Mouse (Mus musculus) embryonic facial prominence, embryonic 11.5 days (tissue): Measurements from ENCODE around the gene Tet2. TPM values are rescaled to one million over a fixed set of nuclear protein-coding genes. Genes with fewer than 3 reads are reported as not detected.
A peak's percentile ranks its signal among the peaks of the same experiment; 100 is the strongest.

ENCODE experiments used
- ATAC-seq: fragments of 200-750 bp; cut with Nextera tagmentation; replicated peaks from 2 replicates; pipeline ENCODE4 v1.8.0; 2017; ENCODE audit warnings: low read depth; ENCODE audit not compliant: insufficient number of reproducible peaks, low FRiP score, low TSS enrichment
- DNase-seq: peaks from one replicate; pipeline ENCODE4 v3.0.0-alpha.2; 2015; ENCODE audit warnings: low spot score
- H3K27ac ChIP-seq: fragments of 300-500 bp; sonication (generic); replicated peaks from 2 replicates; pipeline ENCODE4 v1.5.1; 2014; ENCODE audit warnings: mild to moderate bottlenecking, low read depth, low read length, control low read depth
- H3K27me3 ChIP-seq: fragments of 300-500 bp; sonication (generic); 2 replicates; pipeline ENCODE4 v1.6.1; 2014; ENCODE audit warnings: mild to moderate bottlenecking, low read length, moderate library complexity, mixed read lengths; ENCODE audit not compliant: control insufficient read depth, insufficient read depth
- H3K36me3 ChIP-seq: fragments of 300-500 bp; sonication (generic); replicated peaks from 2 replicates; pipeline ENCODE4 v1.6.1; 2014; ENCODE audit warnings: low read depth, mild to moderate bottlenecking, low read length, moderate library complexity, mixed read lengths; ENCODE audit not compliant: control insufficient read depth, insufficient read depth
- H3K4me1 ChIP-seq: fragments of 300-500 bp; sonication (generic); 2 replicates; pipeline ENCODE4 v1.6.1; 2014; ENCODE audit warnings: low read length, mixed read lengths; ENCODE audit not compliant: control insufficient read depth, insufficient read depth
- H3K4me2 ChIP-seq: fragments of 300-500 bp; sonication (generic); 2 replicates; pipeline ENCODE4 v1.6.1; 2014; ENCODE audit warnings: low read depth, mild to moderate bottlenecking, control low read depth, low read length, moderate library complexity
- H3K4me3 ChIP-seq: fragments of 300-500 bp; sonication (generic); 2 replicates; pipeline ENCODE4 v1.5.1; 2014; ENCODE audit warnings: low read depth, low read length, control low read depth
- H3K9ac ChIP-seq: fragments of 300-500 bp; sonication (generic); replicated peaks from 2 replicates; pipeline ENCODE4 v1.6.1; 2014; ENCODE audit warnings: mild to moderate bottlenecking, control low read depth, low read length
- H3K9me3 ChIP-seq: fragments of 300-500 bp; sonication (generic); replicated peaks from 2 replicates; pipeline ENCODE4 v1.6.1; 2016; ENCODE audit warnings: mild to moderate bottlenecking, low read length, inconsistent platforms, mixed read lengths; ENCODE audit not compliant: control insufficient read depth
- WGBS: fragments of 180-500 bp; shearing (Covaris S2); extraction: QIAGEN DNeasy Blood & Tissue Kit; methylation state at CpG from one replicate; pipeline ENCODE4 v1.1.7; 2014; 5-methylcytosine and 5-hydroxymethylcytosine counted together
- polyA plus RNA-seq: library from polyadenylated mRNA; unstranded; fragments of >200 nt; fragmentation: Nextera tagmentation; extraction: Ambion mirVana; gene quantifications from 2 replicates; pipeline ENCODE4 v1.2.1, GENCODE M21; 2014

Tet2 gene
- polyA plus RNA-seq, 1 experiment from 2014 or later, result 11.6 TPM

DNA sequence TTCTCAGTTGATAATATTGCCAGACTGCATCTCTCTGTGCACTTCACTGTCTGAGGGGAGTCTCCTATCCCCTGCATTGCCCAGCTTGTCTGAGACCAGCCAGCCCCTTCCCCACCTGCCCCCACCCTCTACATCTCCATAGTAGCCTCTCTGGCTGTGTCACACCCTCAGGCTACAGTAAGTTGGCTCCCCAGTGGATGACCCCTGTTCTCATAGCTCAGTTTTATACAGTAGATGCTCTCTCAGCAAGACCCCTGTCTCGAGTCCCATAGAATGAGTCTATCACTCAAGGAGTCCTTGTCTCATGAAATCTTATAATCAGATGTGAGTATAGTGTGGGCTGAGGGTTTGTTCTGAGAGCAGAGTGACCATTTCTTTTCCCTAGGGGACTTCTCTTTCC, 85.8 kb downstream of the Tet2 start:
- Histone ChIP-seq H3K27ac (no peak overlapping the region), H3K36me3 (no peaks in the 10 kb centered on the region), H3K4me2 (no peak overlapping the region), H3K4me3 (no peak overlapping the region), H3K4me1 (no peaks in the 10 kb centered on the region), H3K9ac (no peak overlapping the region), H3K27me3 (no peaks in the 10 kb centered on the region), H3K9me3 (no peaks in the 10 kb centered on the region)
- ATAC-seq (peak; percentile 67; the same call in 1 of the 2 replicates), DNase-seq (no peak)
- WGBS, result 74% methylated on average over 1 of the region's 1 CpGs

DNA sequence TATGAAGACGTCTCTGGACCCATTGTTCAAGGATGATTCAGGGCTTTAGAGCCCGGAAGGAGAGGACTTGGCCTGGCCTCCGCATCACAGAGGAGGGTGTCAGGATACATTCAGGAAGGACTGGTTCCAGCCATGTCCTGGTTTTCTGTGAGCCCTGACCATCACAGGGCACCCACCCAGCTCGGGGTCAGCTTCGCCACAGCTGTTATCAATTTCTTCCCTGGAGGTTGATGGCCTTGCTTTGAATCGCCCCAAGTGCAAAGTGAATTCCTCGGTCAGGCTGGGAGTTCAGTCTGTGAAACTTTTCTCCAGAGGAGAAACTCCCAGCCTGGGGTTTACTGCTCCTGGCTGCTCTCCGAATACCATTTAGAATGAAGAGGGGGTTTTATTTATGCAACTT, 91.0 kb downstream of the Tet2 start:
- Histone ChIP-seq H3K4me3 (no peak overlapping the region), H3K27me3 (no peaks in the 10 kb centered on the region), H3K4me1 (no peaks in the 10 kb centered on the region), H3K36me3 (no peaks in the 10 kb centered on the region), H3K4me2 (no peak overlapping the region), H3K9me3 (no peaks in the 10 kb centered on the region), H3K27ac (no peak overlapping the region), H3K9ac (no peak overlapping the region)
- DNase-seq, result no peak
- no peak for ATAC-seq
- WGBS, result 42% methylated on average over 8 of the region's 8 CpGs

DNA sequence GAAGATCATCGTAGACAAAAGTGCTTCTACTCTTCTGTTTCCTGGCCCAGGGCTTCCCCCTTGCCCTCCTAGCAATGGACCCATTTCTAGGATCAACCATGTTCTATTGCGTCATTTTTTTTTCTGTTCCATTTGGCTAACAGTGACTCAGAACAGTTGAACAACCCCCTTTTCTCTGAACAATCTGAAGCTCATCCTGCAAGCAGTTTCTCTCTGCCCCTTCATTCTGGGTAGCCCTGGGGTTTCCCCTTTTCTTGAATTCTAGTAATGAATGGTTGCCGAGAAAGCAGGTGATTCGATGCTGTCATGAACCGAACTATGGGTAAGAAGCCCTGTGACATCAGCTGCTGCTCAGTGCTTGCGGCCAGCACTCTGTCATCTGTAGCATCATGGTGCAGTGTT, 108.0 kb downstream of the Tet2 start:
- no peaks in the 10 kb centered on the region for H3K4me1 ChIP-seq
- H3K9ac ChIP-seq, result no peak overlapping the region
- WGBS, result 89% methylated on average over 6 of the region's 6 CpGs
- ATAC-seq, result no peak
- no peaks in the 10 kb centered on the region for H3K36me3 ChIP-seq
- H3K27ac ChIP-seq, result no peak overlapping the region
- no peaks in the 10 kb centered on the region for H3K9me3 ChIP-seq
- no peak overlapping the region for H3K4me2 ChIP-seq
- H3K27me3 ChIP-seq, result no peaks in the 10 kb centered on the region
- no peak for DNase-seq
- H3K4me3 ChIP-seq, result no peak overlapping the region

DNA sequence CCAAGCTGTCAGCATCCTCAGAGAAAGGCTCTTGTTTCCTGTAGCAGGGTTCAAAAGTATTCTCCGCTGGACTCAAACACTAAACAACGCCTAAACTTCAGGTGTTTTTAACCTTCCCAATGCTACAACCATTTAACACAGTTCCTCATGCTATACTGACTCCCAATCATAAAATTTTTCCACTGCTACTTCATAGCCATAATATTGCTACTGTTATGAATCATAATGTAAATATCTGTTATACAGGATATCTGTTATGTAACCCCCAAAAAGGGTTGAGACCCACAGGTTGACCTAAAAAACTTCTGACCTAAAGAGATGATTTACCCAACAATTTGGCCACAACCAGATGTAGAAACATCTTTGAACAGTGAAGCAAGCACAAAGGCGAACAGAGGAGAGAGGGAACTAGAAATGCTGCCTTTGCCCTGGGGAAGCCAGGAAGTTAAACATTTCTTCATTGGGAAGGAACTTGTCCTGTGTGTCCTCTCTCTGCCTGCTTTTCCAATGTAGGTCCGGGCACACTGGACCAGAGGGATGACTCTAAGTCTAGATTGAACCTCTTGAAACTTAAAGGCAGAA, 108.6 kb downstream of the Tet2 start:
- no peak overlapping the region for H3K4me2 ChIP-seq
- 82% methylated on average over 4 of the region's 4 CpGs for WGBS
- ATAC-seq (no peak), DNase-seq (no peak)
- H3K36me3 ChIP-seq, result no peaks in the 10 kb centered on the region
- no peaks in the 10 kb centered on the region for H3K9me3 ChIP-seq
- no peaks in the 10 kb centered on the region for H3K27me3 ChIP-seq
- no peak overlapping the region for H3K9ac ChIP-seq
- H3K4me3 ChIP-seq, result no peak overlapping the region
- H3K27ac ChIP-seq, result no peak overlapping the region
- H3K4me1 ChIP-seq, result no peaks in the 10 kb centered on the region

DNA sequence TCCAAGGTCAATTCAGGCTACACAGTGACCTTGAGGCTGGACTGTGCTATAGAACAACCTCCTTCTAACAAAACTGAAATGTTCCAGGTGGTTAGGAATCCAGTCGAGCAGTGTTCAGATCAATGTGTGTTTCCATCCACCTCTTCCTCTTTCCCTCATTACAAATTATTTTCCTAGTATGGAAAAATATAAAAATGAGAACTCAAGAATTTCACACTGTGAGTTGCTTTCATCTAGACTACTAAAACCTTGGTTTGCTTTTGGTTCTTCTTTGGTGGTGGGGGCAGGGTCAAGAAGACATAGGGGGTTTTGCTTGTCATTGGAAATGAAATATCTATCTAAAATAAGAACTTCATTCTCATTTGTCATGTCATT, 109.2 kb downstream of the Tet2 start:
- Histone ChIP-seq H3K9me3 (no peaks in the 10 kb centered on the region), H3K9ac (no peak overlapping the region), H3K4me3 (no peak overlapping the region), H3K27me3 (no peaks in the 10 kb centered on the region), H3K27ac (no peak overlapping the region), H3K4me2 (no peak overlapping the region), H3K36me3 (no peaks in the 10 kb centered on the region), H3K4me1 (no peaks in the 10 kb centered on the region)
- 82% methylated on average over 1 of the region's 1 CpGs for WGBS
- no peak for DNase-seq
- ATAC-seq, result no peak

DNA sequence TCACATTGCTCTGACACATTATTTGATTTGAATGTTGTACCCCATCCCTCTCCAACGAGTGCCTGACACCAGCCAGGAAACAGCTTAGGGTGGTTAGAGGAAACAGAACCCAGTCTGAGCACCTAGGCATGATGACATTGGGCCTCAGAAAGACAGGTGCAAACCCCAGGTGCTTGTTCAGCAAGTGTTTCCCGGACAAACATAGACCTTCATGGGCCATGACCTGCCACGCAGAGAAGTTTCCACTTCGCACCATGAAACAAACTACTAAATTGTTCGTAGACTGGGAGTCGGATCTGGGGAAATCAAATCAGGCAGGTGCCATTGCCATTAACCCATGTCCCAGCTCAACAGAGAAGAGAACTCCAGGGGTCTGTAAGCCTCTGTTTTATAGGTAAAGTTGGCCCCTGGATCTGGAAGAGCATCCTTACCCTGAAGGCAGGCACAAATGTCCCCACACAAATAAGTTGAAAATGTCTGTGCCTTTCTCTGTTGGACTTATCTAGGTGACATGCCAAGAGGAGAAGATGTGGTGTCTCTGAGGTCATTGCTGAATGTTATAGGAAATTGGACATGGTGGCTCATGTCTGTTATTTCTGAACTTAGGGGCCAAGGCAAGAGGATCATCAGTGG, 109.7 kb downstream of the Tet2 start:
- no peaks in the 10 kb centered on the region for H3K4me1 ChIP-seq
- DNase-seq, result no peak
- ATAC-seq, result no peak
- no peaks in the 10 kb centered on the region for H3K27me3 ChIP-seq
- H3K9ac ChIP-seq, result no peak overlapping the region
- 90% methylated on average over 6 of the region's 6 CpGs for WGBS
- H3K9me3 ChIP-seq, result no peaks in the 10 kb centered on the region
- H3K4me3 ChIP-seq, result no peak overlapping the region
- no peak overlapping the region for H3K4me2 ChIP-seq
- H3K27ac ChIP-seq, result no peak overlapping the region
- no peaks in the 10 kb centered on the region for H3K36me3 ChIP-seq

DNA sequence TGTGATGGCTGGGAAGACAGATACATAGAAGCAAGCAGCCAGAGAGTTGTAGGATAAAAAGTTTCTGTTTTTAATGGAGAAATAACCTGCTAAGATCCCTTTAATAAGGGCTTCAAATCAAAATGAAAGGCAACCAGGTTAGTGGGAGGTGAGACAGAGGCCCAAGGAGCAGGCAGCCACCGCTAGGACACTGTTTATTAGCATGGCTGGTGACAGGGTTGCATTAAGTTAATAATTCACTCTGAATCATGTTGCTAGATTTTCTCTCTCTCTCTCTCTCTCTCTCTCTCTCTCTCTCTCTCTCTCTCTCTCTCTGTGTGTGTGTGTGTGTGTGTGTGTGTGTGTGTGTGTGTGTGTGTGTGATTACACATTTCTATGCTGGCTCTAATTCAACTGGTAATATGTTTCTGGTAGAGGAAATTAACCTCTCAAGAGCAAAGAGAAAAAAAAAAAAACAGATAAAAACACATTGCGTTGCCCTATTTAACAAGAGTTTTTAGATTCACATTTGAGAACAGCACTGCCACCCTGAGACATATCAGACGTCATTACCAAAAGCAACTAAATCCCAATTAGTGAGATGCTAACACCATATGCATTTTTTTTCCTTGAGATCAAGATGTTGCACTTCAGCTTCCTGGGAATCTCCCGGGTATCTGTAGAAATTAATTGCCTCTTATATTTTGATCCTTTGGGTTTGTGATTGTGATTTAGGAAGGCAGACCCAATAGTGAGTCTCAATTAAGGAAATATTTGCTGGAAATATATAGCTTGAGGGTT, 115.4 kb downstream of the Tet2 start:
- Histone ChIP-seq H3K9me3 (no peaks in the 10 kb centered on the region), H3K9ac (no peak overlapping the region), H3K27ac (no peak overlapping the region), H3K36me3 (no peaks in the 10 kb centered on the region), H3K4me3 (no peak overlapping the region), H3K27me3 (no peaks in the 10 kb centered on the region), H3K4me1 (no peaks in the 10 kb centered on the region), H3K4me2 (no peak overlapping the region)
- DNase-seq (no peak), ATAC-seq (no peak)
- whole genome bisulfite sequencing, result 80% methylated on average over 4 of the region's 4 CpGs

DNA sequence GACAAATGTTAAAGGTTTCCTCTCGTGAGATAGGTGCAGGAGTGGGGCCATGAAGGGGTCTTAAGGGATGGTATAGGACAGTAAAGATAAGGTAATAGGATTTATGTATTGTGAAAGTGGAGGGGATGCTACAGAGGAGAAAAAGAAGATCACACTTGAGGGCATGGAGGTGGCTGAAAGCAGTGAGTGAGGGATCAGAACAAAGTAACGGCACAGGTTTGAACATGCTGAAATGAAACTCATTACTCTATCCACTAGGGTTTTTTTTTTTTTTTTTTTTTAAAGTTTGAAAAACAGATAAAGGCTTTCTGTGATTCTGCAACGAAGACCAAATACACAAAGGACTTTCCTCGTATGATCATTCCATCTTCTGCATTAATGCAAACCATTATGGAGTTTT, 116.9 kb downstream of the Tet2 start:
- 79% methylated on average over 4 of the region's 4 CpGs for WGBS
- Histone ChIP-seq H3K27me3 (no peaks in the 10 kb centered on the region), H3K9me3 (no peaks in the 10 kb centered on the region), H3K4me3 (no peak overlapping the region), H3K36me3 (no peaks in the 10 kb centered on the region), H3K9ac (no peak overlapping the region), H3K4me2 (no peak overlapping the region), H3K27ac (no peak overlapping the region), H3K4me1 (no peaks in the 10 kb centered on the region)
- DNase-seq, result no peak
- ATAC-seq, result no peak
